Mouse (Mus musculus): ENCODE results near the gene Gipc3. TPM values are rescaled to one million over a fixed set of nuclear protein-coding genes. Genes with fewer than 3 reads are reported as not detected.
A peak's percentile ranks its signal among the peaks of the same experiment; 100 is the strongest.

Gipc3 gene
- polyA plus RNA-seq, 1 experiment from 2014 or later, result not detected

- H3K4me2 ChIP-seq (ENCODE audit: low read depth), result no peak overlapping the region
- H3K27ac ChIP-seq (ENCODE audit: low read depth, low read length), result no peak overlapping the region
- DNase-seq (ENCODE audit: low spot score) (no peak), ATAC-seq (ENCODE audit: insufficient read depth, low FRiP score, low TSS enrichment) (no peak)
- 70% methylated on average over 9 of the region's 9 CpGs for WGBS
- no peaks in the 10 kb centered on the region for H3K27me3 ChIP-seq (ENCODE audit: control insufficient read depth, insufficient read depth, low read length)
- H3K9me3 ChIP-seq (ENCODE audit: control insufficient read depth, low read length), result no peaks in the 10 kb centered on the region
- H3K36me3 ChIP-seq (ENCODE audit: control insufficient read depth, insufficient read depth, low read length), result no peaks in the 10 kb centered on the region
- no peak overlapping the region for H3K4me3 ChIP-seq (ENCODE audit: low read depth, low read length)
- H3K4me1 ChIP-seq (ENCODE audit: control insufficient read depth, insufficient read depth, low read length), result peaks cover 18% of the 10 kb centered on the region
- no peak overlapping the region for H3K9ac ChIP-seq (ENCODE audit: low read length)
Observed at GRCm38 (mm10) chr10:81354738-81355477, 11.8 kb upstream of the Gipc3 start.

- Histone ChIP-seq H3K9ac (ENCODE audit: low read length) (no peak overlapping the region), H3K36me3 (ENCODE audit: control insufficient read depth, insufficient read depth, low read length) (no peaks in the 10 kb centered on the region; the same call in none of the 2 replicates), H3K27me3 (ENCODE audit: control insufficient read depth, insufficient read depth, low read length) (no peaks in the 10 kb centered on the region), H3K9me3 (ENCODE audit: control insufficient read depth, low read length) (no peaks in the 10 kb centered on the region), H3K4me2 (ENCODE audit: low read depth) (no peak overlapping the region), H3K27ac (ENCODE audit: low read depth, low read length) (no peak overlapping the region), H3K4me3 (ENCODE audit: low read depth, low read length) (0 out of 2 replicates have a peak overlapping the region, but pooled peaks have one; percentile 6), H3K4me1 (ENCODE audit: control insufficient read depth, insufficient read depth, low read length) (peaks cover 15% of the 10 kb centered on the region)
- 26% methylated on average over 9 of the region's 9 CpGs for WGBS
- DNase-seq (ENCODE audit: low spot score) (no peak), ATAC-seq (ENCODE audit: insufficient read depth, low FRiP score, low TSS enrichment) (no peak)
Observed at GRCm38 (mm10) chr10:81351678-81352291, 8.7 kb upstream of the Gipc3 start.

GRCm38 (mm10) chr10:81350351-81351063 lies 7.4 kb upstream of the Gipc3 start, which contains the start of gene Hmg20b:
TSS of gene Hmg20b (minus strand) at chr10:81350480.
- peak within 1 kb of the TSS; percentile 87 for H3K9ac ChIP-seq (ENCODE audit: low read length)
- H3K4me3 ChIP-seq (ENCODE audit: low read depth, low read length), result peak within 1 kb of the TSS; percentile 94
- WGBS, result 1% methylated on average over 54 of the region's 54 CpGs
- no peaks in the 10 kb centered on the region for H3K9me3 ChIP-seq (ENCODE audit: control insufficient read depth, low read length)
- H3K27ac ChIP-seq (ENCODE audit: low read depth, low read length), result peak within 1 kb of the TSS; percentile 11; the same call in 1 of the 2 replicates
- DNase-seq (ENCODE audit: low spot score) (peak; percentile 99), ATAC-seq (ENCODE audit: insufficient read depth, low FRiP score, low TSS enrichment) (peak; percentile 96)
- peak within 1 kb of the TSS; percentile 74 for H3K4me2 ChIP-seq (ENCODE audit: low read depth)
- peaks cover 16% of the 10 kb centered on the region for H3K4me1 ChIP-seq (ENCODE audit: control insufficient read depth, insufficient read depth, low read length)
- 0 out of 2 replicates have a peak, but pooled peaks cover 3% of the 10 kb centered on the region for H3K27me3 ChIP-seq (ENCODE audit: control insufficient read depth, insufficient read depth, low read length)
- no peaks in the 10 kb centered on the region; the same call in none of the 2 replicates for H3K36me3 ChIP-seq (ENCODE audit: control insufficient read depth, insufficient read depth, low read length)

- peaks cover 6% of the 10 kb centered on the region for H3K27me3 ChIP-seq (ENCODE audit: control insufficient read depth, insufficient read depth, low read length)
- ATAC-seq (ENCODE audit: insufficient read depth, low FRiP score, low TSS enrichment) (peak; percentile 13), DNase-seq (ENCODE audit: low spot score) (no peak)
- no peaks in the 10 kb centered on the region; the same call in none of the 2 replicates for H3K36me3 ChIP-seq (ENCODE audit: control insufficient read depth, insufficient read depth, low read length)
- no peaks in the 10 kb centered on the region for H3K9me3 ChIP-seq (ENCODE audit: control insufficient read depth, low read length)
- peak overlapping the region; percentile 94 for H3K4me3 ChIP-seq (ENCODE audit: low read depth, low read length)
- peak overlapping the region; percentile 87 for H3K9ac ChIP-seq (ENCODE audit: low read length)
- peak overlapping the region; percentile 11; the same call in 1 of the 2 replicates for H3K27ac ChIP-seq (ENCODE audit: low read depth, low read length)
- H3K4me2 ChIP-seq (ENCODE audit: low read depth), result peak overlapping the region; percentile 74
- peaks cover 16% of the 10 kb centered on the region for H3K4me1 ChIP-seq (ENCODE audit: control insufficient read depth, insufficient read depth, low read length)
- WGBS, result under 1% methylated on average over 29 of the region's 29 CpGs
Observed at GRCm38 (mm10) chr10:81349961-81350350, 6.9 kb upstream of the Gipc3 start.

- ATAC-seq (ENCODE audit: insufficient read depth, low FRiP score, low TSS enrichment) (no peak), DNase-seq (ENCODE audit: low spot score) (no peak)
- H3K9me3 ChIP-seq (ENCODE audit: control insufficient read depth, low read length), result no peaks in the 10 kb centered on the region
- H3K4me1 ChIP-seq (ENCODE audit: control insufficient read depth, insufficient read depth, low read length), result peaks cover 16% of the 10 kb centered on the region
- no peaks in the 10 kb centered on the region; the same call in none of the 2 replicates for H3K36me3 ChIP-seq (ENCODE audit: control insufficient read depth, insufficient read depth, low read length)
- peak overlapping the region; percentile 74 for H3K4me2 ChIP-seq (ENCODE audit: low read depth)
- H3K27me3 ChIP-seq (ENCODE audit: control insufficient read depth, insufficient read depth, low read length), result peaks cover 13% of the 10 kb centered on the region
- H3K27ac ChIP-seq (ENCODE audit: low read depth, low read length), result no peak overlapping the region
- peak overlapping the region; percentile 94 for H3K4me3 ChIP-seq (ENCODE audit: low read depth, low read length)
- peak overlapping the region; percentile 87 for H3K9ac ChIP-seq (ENCODE audit: low read length)
- WGBS, result 5% methylated on average over 12 of the region's 12 CpGs
Observed at GRCm38 (mm10) chr10:81349146-81349545, 6.1 kb upstream of the Gipc3 start.

- DNase-seq (ENCODE audit: low spot score) (peak; percentile 73), ATAC-seq (ENCODE audit: insufficient read depth, low FRiP score, low TSS enrichment) (no peak)
- WGBS, result 6% methylated on average over 55 of the region's 55 CpGs
- H3K4me1 ChIP-seq (ENCODE audit: control insufficient read depth, insufficient read depth, low read length), result peaks cover 16% of the 10 kb centered on the region
- peak overlapping the region; percentile 39 for H3K4me2 ChIP-seq (ENCODE audit: low read depth)
- no peaks in the 10 kb centered on the region; the same call in none of the 2 replicates for H3K36me3 ChIP-seq (ENCODE audit: control insufficient read depth, insufficient read depth, low read length)
- H3K9ac ChIP-seq (ENCODE audit: low read length), result no peak overlapping the region
- 0 out of 2 replicates have a peak overlapping the region, but pooled peaks have one; percentile 10 for H3K4me3 ChIP-seq (ENCODE audit: low read depth, low read length)
- H3K9me3 ChIP-seq (ENCODE audit: control insufficient read depth, low read length), result no peaks in the 10 kb centered on the region
- H3K27ac ChIP-seq (ENCODE audit: low read depth, low read length), result no peak overlapping the region
- H3K27me3 ChIP-seq (ENCODE audit: control insufficient read depth, insufficient read depth, low read length), result peaks cover 37% of the 10 kb centered on the region
Observed at GRCm38 (mm10) chr10:81346453-81347067, 3.5 kb upstream of the Gipc3 start.

GRCm38 (mm10) chr10:81345162-81345534 lies 2.1 kb upstream of the Gipc3 start:
- ATAC-seq (ENCODE audit: insufficient read depth, low FRiP score, low TSS enrichment) (no peak), DNase-seq (ENCODE audit: low spot score) (no peak)
- no peak overlapping the region for H3K4me3 ChIP-seq (ENCODE audit: low read depth, low read length)
- WGBS, result 80% methylated on average over 4 of the region's 4 CpGs
- no peak overlapping the region for H3K4me2 ChIP-seq (ENCODE audit: low read depth)
- no peak overlapping the region for H3K9ac ChIP-seq (ENCODE audit: low read length)
- H3K27me3 ChIP-seq (ENCODE audit: control insufficient read depth, insufficient read depth, low read length), result peaks cover 42% of the 10 kb centered on the region
- H3K27ac ChIP-seq (ENCODE audit: low read depth, low read length), result no peak overlapping the region
- H3K36me3 ChIP-seq (ENCODE audit: control insufficient read depth, insufficient read depth, low read length), result no peaks in the 10 kb centered on the region; the same call in none of the 2 replicates
- no peaks in the 10 kb centered on the region for H3K9me3 ChIP-seq (ENCODE audit: control insufficient read depth, low read length)
- peaks cover 14% of the 10 kb centered on the region for H3K4me1 ChIP-seq (ENCODE audit: control insufficient read depth, insufficient read depth, low read length)

- Histone ChIP-seq H3K4me1 (ENCODE audit: control insufficient read depth, insufficient read depth, low read length) (peaks cover 11% of the 10 kb centered on the region), H3K27me3 (ENCODE audit: control insufficient read depth, insufficient read depth, low read length) (peaks cover 42% of the 10 kb centered on the region), H3K9me3 (ENCODE audit: control insufficient read depth, low read length) (no peaks in the 10 kb centered on the region), H3K9ac (ENCODE audit: low read length) (no peak overlapping the region), H3K36me3 (ENCODE audit: control insufficient read depth, insufficient read depth, low read length) (no peaks in the 10 kb centered on the region; the same call in none of the 2 replicates), H3K4me2 (ENCODE audit: low read depth) (no peak overlapping the region), H3K27ac (ENCODE audit: low read depth, low read length) (no peak overlapping the region), H3K4me3 (ENCODE audit: low read depth, low read length) (no peak overlapping the region)
- DNase-seq (ENCODE audit: low spot score), result no peak
- no peak for ATAC-seq (ENCODE audit: insufficient read depth, low FRiP score, low TSS enrichment)
- 59% methylated on average over 8 of the region's 8 CpGs for WGBS
Observed at GRCm38 (mm10) chr10:81344421-81345161, 1.5 kb upstream of the Gipc3 start.
